Mouse (Mus musculus) cerebellum, postnatal 10 days (tissue): ENCODE data around the gene Sh3bp5.

Experiments
- DNase-seq, 2 experiments: peaks; one replicate each; pipeline ENCODE4 v3.0.0; 2021; ENCODE audit warnings: mixed read lengths in 2 of 2

Sh3bp5 gene

GRCm38 (mm10) chr14:31407911-31408604, 27.8 kb downstream of the Sh3bp5 start:
- peak in 1 of 2 experiments; percentile 32 for DNase-seq

- no peak for DNase-seq
These were observed 28.7 kb downstream of the Sh3bp5 start for GRCm38 (mm10) chr14:31407208-31407607.

GRCm38 (mm10) chr14:31406154-31406810, 29.6 kb downstream of the Sh3bp5 start:
- peak; percentile 76 to 89 for DNase-seq

- no peak for DNase-seq
These were observed 30.2 kb downstream of the Sh3bp5 start for GRCm38 (mm10) chr14:31405652-31406051.

- DNase-seq, result no peak
These were observed 31.2 kb downstream of the Sh3bp5 start for GRCm38 (mm10) chr14:31404663-31405062.

- DNase-seq, result no peak
These were observed 31.9 kb downstream of the Sh3bp5 start for GRCm38 (mm10) chr14:31403995-31404394.

GRCm38 (mm10) chr14:31403556-31403955, 32.3 kb downstream of the Sh3bp5 start:
- DNase-seq, result peak in 1 of 2 experiments; percentile 52

- DNase-seq, result no peak
These were observed 33.2 kb downstream of the Sh3bp5 start for GRCm38 (mm10) chr14:31402693-31403092.

- no peak for DNase-seq
These were observed 33.9 kb downstream of the Sh3bp5 start for GRCm38 (mm10) chr14:31401918-31402427.

- no peak for DNase-seq
These were observed 35.0 kb downstream of the Sh3bp5 start for GRCm38 (mm10) chr14:31400896-31401295.

GRCm38 (mm10) chr14:31400246-31400645, 35.6 kb downstream of the Sh3bp5 start:
- DNase-seq, result no peak

GRCm38 (mm10) chr14:31399271-31399670, 36.6 kb downstream of the Sh3bp5 start:
- no peak for DNase-seq

GRCm38 (mm10) chr14:31398819-31399218, 37.1 kb downstream of the Sh3bp5 start:
- DNase-seq, result no peak

- peak; percentile 48 to 53 for DNase-seq
These were observed 37.9 kb downstream of the Sh3bp5 start for GRCm38 (mm10) chr14:31397791-31398595.

GRCm38 (mm10) chr14:31397353-31397752, 38.5 kb downstream of the Sh3bp5 start:
- no peak for DNase-seq

GRCm38 (mm10) chr14:31396428-31396827, 39.5 kb downstream of the Sh3bp5 start:
- DNase-seq, result no peak

GRCm38 (mm10) chr14:31395629-31396199, 40.2 kb downstream of the Sh3bp5 start:
- no peak for DNase-seq

- peak in 1 of 2 experiments; percentile 50 for DNase-seq
These were observed 40.9 kb downstream of the Sh3bp5 start for GRCm38 (mm10) chr14:31394822-31395532.

- DNase-seq, result peak; percentile 65 to 75
These were observed 41.8 kb downstream of the Sh3bp5 start for GRCm38 (mm10) chr14:31393936-31394630.

GRCm38 (mm10) chr14:31393546-31393890, 42.4 kb downstream of the Sh3bp5 start:
- DNase-seq, result no peak

- DNase-seq, result peak; percentile 68 to 80
These were observed 42.9 kb downstream of the Sh3bp5 start for GRCm38 (mm10) chr14:31392873-31393545.
